Mouse (Mus musculus) yolk sac, embryonic 10.5 days (tissue): ENCODE measurements at regions not wholly inside any gene's neighbourhood (a gene's known extent, or its start where the extent isn't known, plus 50 kb on each side); places are given as distances from the start of the nearest gene placed in this dataset.

Experiments used
- DNase-seq: peaks from one replicate; pipeline ENCODE4 v3.0.0-alpha.2; 2017; ENCODE audit warnings: low spot score

DNA sequence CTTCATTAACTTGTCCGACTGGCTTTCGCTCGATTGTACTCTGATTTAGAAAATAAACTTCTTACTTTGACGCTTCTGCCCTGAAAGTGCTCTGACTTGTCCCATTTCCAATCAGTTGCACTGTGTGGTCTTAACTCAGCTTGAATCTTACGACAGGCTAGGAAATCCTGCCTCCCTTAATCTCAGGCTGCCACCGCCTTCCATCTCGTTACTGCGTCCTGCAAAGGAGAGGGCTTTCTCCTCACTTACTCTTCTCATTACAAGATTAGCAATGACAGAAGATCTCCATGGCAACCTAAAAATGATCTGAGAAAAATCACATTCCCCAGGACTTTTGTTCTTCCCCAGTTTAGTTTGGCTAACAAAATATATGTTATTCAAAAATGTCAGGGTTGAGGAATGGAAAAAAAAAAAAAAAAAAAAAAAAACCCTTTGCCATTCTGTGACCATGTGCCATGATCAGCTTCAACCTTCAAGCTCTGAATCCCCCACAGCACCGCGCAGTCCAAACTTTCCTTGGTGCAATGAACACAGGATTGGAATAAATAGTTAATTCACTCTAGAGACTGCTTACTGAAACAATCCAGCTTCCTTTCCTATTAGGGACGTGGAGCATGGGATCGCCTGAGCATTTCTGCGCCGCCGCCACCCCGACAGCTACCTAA, 494.1 kb downstream of the Lmo4 start:
- DNase-seq: no peak

DNA sequence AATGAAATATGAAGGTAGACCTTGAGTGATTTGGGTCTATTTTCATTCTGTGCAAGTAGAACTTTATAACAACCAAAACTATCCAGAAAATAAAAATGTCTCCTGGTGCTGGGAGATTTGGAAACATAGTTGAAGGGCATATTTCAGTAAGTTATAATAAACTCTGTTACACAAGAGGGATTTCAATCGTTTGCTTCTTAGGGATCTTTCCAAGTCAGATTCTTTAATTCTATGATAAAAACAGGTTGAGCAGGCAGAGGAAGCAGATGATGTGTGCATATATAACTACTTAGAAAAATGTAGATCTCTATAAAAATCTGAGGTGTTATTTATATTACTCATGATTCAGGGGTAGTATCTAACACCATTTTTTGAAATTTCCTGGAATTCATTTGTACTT, 498.3 kb downstream of the Lmo4 start:
- no peak for DNase-seq

DNA sequence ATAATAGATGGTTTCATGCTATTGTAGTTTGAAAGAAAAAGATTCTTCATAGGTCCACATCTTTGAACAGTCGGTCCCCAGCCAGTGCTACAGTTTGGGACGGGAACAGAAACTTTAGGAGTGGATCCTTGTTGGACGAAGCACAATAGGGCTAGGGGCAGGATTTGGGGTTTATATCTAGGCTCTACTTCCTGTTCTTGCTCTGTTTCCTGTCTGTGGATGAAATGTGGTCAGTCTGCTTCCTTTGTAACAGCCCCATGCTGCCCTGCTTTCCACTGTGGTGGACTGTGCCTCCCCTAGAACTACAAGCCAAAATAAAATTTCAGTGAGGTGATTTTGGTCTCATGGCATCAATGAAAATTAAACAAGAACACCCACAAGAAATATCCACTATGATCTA, 510.2 kb downstream of the Lmo4 start:
- no peak for DNase-seq

DNA sequence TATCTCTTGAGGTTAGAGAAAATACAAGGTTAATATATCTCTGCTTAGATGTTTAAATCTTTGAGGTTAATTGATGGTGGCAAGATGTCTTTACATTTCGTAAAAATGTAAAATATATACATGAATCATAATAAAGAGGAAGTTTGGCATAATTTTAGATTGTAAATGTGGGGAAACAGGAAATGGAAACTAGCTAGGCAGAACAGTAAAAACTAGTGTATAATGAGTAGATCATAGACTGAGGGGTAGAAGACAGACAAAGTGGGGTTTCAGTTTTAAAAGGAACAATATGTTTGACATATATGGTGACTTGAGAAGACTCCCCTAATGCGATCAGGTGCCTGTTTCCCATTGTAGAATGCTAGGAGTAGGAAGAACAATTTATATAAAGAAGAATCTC, 519.3 kb downstream of the Lmo4 start:
- DNase-seq: no peak

DNA sequence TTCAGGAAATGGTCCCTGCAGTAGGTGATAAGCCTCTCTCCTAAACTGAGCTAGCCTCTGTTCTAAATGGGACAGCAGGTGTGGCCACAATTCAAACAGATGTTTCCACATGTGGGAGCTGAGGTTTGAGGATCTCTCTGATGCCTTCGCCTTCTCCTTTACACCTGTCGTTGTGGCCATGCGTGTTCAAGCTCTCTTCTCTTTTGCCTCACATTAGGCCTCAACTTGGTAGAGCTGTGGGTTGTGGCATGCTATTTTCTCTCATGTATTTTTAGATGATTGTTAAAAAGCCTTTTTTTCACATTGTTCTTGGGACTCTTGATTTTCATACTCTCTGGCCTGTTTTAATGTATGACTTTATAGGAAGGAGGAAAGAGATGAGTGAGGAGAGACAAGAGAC, 526.8 kb downstream of the Lmo4 start:
- no peak for DNase-seq

DNA sequence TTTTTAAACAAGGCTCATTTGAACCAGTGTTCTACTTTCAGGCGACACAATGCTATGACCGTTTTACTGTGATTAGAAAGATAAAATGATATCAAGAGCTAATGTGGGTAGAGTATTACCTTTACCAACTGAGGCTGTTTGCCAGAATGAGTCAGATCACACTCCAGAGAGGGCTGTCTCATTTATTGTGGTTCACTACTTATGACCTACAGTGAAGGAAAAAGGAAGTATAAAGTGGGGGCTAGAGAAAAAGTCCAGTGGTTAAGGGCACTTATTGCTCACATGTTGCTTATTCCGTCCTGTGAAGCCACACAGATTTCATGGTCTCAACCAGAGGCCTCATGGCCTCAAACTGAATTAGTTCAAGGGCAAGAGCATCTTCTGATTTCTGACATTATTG, 530.2 kb downstream of the Lmo4 start:
- DNase-seq: no peak

DNA sequence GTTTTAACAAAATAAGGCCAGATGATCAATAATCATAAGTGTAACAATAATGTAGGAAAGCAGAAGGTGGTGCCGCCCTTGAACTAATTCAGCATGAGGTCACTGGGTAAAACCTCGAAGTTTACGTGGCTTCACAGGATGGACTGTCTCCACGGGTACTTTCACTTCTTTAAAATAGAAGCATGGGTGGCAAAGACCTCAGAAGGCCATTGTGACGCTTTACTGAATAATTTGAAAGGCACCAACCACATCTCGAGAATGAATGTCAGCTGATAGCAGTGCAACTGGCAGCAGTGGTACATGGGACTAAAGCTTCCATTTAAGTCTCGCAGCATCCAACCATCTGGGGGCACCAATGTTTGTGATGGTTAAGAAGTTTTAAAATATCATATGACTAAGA, 530.6 kb downstream of the Lmo4 start:
- DNase-seq: no peak

DNA sequence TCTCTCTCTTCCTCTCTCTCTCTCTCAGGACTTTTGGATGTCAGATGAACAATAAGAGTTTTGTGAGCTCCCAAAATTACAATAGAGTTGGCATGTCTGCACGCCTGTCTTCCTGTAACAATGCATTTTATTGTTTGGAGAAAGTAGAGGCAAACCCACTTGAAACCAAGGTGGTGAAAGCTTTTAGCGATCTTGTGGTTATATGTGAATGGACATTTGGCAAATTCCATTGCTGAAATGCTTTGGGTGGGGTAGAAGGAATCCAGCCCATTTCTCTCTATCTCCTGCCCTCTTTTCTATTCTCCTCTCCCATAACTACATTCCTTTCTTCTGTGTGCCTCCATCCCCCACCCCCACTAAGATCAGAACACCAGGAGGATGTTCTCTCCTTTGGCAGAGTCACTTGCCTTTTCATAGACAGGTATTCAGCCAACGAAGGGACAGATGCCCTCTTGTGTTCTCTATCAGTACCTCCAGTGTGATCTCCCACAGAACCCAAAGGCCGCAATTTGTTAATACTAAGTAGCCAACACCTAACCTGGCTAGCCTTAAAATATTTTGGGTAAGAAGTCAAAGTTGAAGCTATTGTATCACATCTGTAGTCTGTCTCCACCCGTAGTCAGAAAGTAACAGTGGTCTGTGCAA, 542.9 kb downstream of the Lmo4 start:
- no peak for DNase-seq

DNA sequence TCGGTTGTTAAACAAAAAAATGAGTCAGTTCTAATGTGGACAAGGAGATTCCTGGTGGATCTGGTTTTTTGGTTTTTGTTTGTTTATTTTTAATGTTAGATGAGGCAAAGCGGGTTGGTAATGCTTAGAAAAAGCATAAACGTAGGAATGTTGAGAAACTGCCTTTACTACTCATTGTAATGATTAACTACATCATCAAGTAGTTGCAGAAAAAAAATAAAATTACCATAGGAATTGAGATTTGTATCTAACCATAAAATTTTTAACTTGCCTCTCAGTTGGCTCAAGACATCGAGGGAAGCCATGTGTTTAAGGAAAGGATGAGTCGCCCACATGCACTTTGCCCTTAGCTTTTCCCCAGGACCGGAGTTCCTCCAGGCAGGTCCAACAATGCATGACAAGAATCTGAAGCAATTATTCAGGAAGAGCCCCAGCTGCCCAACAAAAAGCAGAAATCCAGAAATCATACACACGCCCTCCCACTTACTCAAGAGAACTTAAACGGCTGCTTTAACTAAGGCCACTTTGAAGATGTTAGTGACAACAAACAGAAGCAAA, 545.5 kb downstream of the Lmo4 start:
- DNase-seq: no peak

DNA sequence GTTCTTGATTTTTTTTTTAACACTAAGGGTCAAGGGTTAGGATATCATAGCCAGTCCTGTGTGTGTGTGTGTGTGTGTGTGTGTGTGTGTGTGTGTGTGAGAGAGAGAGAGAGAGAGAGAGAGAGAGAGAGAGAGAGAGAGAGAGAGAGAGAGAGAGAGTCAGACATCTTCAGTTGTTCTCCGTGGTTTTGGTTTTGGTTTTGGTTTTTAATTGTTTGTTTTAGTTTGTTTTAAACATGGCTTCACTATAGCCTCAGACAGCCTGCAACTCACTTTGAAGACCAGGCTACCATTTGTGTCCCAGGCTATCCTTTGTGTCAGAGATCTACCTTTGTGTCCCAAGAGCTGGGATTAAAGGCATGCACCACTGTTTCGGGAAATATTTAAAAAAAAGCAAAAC, 557.8 kb downstream of the Lmo4 start:
- no peak for DNase-seq

DNA sequence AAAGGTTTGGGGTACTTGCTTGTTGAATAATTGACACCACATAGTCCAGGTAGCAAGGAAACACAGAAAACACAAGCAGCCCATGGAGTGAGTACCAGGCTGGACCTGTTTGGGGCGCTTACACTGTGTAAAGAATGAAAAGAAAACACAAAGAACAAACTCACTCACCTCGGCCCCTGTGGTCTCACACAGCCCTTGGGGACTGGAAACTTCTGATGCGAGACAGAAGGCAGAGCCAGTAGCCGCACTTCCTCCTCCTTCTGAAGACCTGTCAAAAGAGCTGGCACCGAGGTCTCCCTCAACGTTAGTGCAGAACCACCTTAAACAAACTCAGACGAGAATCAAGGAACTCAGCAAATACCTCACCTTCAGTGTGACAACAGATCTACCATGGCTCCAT, 558.2 kb downstream of the Lmo4 start:
- DNase-seq: no peak

DNA sequence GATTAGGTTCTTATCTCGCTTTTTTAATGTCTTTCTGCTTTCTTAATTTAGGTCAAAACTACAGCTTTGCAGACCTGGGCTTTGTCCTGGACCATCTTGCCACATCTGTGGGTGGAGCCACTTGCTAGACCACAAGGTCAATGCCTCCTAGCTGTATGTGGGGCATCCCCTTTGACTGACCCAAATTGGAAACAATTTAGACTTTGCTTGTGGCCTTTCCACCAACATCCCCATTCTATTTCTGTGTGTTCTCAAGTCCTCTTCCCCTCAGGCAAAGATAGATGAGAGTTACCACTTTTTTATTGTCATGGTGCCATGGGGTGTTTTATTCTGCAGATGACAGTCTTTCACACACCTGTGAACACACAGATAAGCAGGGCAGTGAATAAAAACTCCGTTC, 572.0 kb downstream of the Lmo4 start:
- no peak for DNase-seq

DNA sequence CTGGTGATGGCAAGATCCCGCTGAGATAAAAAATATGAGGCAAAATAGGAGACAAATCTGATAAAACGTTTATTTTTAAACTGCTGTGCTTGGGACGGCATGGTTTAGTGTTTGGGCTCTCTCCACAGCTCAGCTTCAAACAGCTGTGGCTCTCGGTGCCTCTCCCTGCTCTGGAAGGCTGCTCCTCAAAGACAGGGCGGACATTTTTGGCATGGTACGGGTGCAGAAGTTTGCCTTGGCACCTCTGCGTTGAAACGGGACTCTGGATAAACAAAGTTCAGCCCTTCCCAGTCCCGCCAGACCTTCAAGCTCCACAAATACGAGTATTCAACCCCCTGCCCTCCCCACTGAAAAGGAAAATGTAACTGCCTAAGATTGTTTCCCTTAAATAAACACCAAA, 573.8 kb downstream of the Lmo4 start:
- no peak for DNase-seq

DNA sequence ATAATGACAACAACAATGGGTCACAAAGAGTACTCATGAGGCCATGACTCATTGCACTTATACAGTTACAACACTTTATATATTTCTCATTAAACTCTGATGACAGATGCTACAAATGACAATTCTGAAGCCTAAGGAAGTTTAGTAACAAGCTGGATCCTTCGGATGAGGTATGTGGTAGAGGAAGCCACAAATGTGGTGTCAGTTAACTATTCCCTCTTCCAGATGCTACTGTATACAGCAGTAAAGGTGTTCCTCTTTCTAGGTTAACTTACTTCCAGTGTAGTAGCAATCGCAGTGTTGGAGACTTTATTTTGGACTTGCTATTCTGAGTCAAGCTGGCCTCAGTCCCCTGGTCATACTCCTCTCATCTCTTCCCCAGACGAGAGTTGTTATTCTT, 580.1 kb downstream of the Lmo4 start:
- no peak for DNase-seq

DNA sequence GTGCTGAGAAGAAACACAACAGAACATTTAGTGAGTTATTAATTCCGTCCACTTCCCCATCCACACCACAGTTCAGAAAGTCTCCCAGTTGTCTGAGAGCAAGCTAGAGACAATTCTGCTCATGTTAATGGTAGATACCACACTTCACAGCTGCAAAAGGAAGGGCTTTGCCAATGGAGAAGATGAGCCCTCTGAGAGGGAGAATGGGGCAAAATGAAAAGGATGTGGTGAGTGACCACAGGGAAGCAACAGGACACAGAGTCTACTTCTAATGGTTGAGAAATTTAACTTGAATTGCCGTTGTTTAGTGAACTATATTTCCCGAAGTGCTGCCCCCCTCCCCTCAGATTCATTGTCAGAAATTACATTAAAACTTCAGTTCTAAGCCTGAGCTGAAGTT, 582.7 kb downstream of the Lmo4 start:
- DNase-seq: no peak

DNA sequence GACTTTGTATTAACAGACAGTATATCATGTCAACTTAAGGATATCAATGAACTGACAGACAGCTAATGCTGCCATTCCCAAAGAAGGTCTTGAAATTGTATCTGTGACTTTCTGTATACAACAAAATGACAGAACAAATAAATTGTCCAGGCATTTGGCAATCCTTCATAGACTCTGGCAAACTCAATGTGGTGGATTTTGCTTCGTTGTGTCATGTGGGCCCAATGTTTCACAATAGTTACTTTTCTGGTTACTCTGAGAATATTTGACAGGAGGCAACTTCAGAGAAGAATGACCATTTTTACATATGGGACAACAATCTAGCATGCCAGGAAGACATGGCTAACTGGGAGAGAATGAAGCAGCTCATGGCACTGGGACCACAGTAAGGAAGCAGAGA, 585.9 kb downstream of the Lmo4 start:
- no peak for DNase-seq

DNA sequence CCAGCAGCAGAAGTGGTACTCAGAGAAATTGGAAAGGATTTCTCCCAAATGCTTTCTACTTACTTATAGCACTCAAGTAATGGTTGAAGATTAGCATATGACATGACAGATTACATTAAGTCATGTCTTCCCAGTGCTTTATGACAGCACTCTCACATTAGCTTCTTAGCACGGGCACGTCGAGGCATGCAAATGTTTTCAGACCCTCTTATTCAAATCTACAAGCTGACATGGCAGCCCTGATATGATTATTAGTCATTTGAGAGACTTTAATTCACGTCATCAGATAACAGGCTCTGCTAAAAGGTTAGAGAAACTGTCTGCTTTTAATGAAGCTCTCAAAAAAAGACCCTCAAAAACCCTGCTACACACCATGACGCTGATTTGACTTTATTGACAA, 590.1 kb downstream of the Lmo4 start:
- no peak for DNase-seq

DNA sequence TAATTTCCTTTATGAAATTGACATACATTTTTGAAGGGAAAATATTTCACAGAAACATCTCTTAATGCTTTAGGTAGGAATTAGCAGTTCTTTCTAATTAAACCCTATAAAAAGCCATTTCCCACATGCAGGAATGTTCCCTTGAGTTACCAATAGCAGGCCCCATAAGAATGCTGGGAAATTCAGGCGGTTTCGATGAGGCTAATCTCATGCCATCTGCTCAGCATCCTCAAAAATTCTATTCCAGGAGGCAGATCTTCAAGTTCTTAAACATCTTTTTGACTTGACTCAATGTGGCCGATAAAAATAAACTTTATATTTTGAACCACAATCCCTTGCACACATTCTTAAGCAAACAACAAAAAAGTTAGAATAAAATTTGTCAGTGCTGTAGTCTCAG, 591.0 kb downstream of the Lmo4 start:
- DNase-seq: no peak

DNA sequence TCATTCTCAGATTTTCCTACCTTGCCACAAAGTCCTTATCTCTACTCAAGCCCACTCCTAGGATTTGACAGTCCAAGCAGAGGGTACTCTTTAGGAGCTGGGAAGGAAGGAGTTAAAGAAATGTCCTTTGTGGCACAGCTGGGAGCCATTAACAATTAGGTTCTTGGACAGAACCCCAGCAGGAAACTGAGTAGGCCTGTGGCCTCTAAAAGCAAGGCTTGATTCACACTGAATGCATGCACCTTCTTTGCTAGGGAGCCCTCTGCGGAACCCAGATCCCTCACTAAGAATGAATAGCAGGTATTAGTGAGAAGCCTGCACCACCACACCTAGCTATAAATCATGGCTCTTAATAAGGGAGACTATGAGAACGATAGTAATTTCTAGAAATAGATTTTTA, 595.3 kb downstream of the Lmo4 start:
- DNase-seq: no peak

DNA sequence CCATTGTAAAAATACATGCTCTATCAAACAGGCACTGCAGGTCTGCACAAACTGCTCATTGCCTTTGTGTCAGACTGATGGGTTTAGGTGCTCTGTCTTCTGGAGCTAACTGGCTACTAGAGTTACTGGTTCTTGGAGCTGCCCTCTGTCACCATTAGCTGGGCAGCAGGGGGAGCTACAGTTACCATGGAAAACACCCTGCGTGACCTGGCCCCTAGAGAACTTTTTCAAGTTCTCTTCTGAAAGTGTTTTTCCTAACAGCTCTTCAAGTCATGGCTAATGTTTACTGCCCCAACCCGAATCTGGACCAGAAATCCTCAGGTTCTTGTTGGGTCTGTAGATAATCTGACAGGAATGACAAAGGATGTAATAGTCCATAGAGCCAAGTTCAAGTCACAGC, 605.9 kb downstream of the Lmo4 start:
- no peak for DNase-seq

DNA sequence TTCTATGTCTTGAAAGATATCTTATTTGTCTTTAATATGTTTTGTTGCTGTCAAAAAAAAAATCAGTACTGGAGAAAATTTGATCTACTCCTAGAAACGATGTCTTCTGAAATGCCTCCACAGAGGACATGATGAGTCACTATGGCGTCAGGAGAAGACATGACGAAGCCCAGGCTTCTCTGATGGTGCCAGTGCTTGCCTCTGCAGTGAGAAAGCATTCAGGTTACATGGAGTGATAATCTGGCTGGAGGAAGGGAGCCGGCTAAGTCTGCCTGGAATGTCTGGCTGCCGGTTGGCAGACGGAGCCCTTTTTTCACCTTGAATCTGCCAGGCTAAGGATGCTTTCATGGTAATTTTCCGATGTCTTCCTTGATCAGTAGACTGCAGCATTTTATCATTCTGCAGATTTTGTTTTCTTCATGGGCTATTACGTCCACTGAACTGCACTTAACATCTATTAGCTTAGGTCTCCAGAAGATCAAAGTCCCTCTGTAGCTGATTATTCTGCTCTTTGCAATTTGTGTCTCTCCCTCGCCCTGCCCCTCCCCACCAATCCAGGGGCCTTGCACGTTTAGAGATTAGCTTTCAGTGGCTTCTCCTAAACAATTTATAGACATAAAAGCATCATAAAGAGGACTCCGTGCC, 607.9 kb downstream of the Lmo4 start:
- peak; percentile 9 for DNase-seq

DNA sequence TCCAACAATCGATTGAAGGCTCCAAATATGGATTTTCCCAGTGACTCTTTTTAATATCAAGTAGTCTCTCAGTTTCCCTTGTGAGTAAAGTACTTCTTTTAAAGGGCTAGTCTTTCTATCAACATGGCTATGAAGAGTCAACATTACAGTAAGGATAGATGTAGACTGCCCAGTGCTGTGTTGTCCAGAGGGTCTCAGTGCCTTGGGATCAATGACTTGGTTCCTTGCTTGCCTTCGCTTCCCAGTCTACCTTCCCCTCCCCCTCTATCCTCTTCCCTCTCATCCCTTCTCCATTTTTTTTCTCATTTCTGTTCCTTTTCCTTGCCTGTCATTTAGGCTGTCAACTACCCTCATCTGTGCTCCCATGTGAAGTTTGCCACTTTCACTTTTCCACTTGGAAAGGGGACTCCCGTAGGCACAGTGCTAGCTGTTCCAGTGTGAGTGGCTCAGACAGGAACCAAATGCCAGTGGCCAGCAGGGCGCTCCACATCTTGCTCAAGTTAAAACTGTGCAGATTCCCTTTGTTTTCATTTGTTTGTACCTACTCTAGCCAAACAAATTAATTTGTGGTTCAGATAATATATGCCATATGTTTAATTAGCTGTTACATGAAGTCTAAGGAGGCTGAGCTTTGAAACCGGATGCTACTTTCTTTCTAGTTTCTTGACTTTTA, 608.9 kb downstream of the Lmo4 start:
- no peak for DNase-seq

DNA sequence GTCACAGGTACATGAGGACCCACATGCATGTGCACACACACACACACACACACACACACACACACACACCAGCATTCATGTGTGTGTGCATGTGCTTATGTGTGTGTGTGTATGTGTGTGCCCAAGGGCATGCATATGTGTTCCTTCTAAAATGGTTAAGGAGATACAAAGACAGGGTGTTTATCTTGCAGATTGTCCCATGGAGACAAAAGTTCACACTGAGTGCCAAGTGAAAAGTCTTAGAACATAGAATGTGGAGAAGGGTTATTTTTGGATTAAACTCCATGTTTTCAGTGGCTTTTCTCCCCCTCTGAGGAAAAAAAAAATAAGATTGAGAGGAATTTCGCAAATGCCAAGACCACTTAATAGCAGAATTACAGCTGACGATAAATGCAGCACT, 609.9 kb downstream of the Lmo4 start:
- no peak for DNase-seq
